Mouse (Mus musculus) liver, adult 2 months (tissue): ENCODE measurements around the gene Oas1a. TPM values are rescaled to one million over a fixed set of nuclear protein-coding genes. Genes with fewer than 3 reads are reported as not detected.
"Not testable (repeated sequence)": the region's sequence is repeated elsewhere in the genome, so short reads cannot be mapped to it uniquely, and the experiment has no call there.

ENCODE experiments used
- DNase-seq: peaks from one replicate; pipeline ENCODE4 v3.0.0-alpha.2; 2011; ENCODE audit warnings: low read depth, low spot score; ENCODE audit errors: extremely low read depth
- H3K27ac ChIP-seq: fragments of 200-500 bp; replicated peaks from 2 replicates; pipeline ENCODE4 v1.5.1; 2012; ENCODE audit warnings: low read depth, mild to moderate bottlenecking, control low read depth, inconsistent platforms, low read length; ENCODE audit not compliant: insufficient read depth
- H3K27me3 ChIP-seq: fragments of 200-500 bp; 2 replicates; pipeline ENCODE4 v1.6.1; 2012; ENCODE audit warnings: mild to moderate bottlenecking, moderate library complexity, low read length, inconsistent platforms; ENCODE audit not compliant: control insufficient read depth, insufficient read depth
- H3K36me3 ChIP-seq: fragments of 200-500 bp; 2 replicates; pipeline ENCODE4 v1.6.1; 2012; ENCODE audit warnings: low read length, inconsistent platforms; ENCODE audit not compliant: control insufficient read depth, insufficient read depth
- H3K4me1 ChIP-seq: fragments of 200-500 bp; 2 replicates; pipeline ENCODE4 v1.6.1; 2011; ENCODE audit warnings: low read length; ENCODE audit not compliant: control insufficient read depth, insufficient read depth
- H3K4me3 ChIP-seq: fragments of 200-500 bp; 2 replicates; pipeline ENCODE4 v1.5.1; 2011; ENCODE audit warnings: low read depth, mild to moderate bottlenecking, control low read depth, low read length, moderate library complexity; ENCODE audit not compliant: insufficient read depth
- H3K79me2 ChIP-seq: fragments of 200-500 bp; 2 replicates; pipeline ENCODE4 v1.6.1; 2012; ENCODE audit warnings: inconsistent platforms, mild to moderate bottlenecking, low read length, moderate library complexity; ENCODE audit not compliant: control insufficient read depth, insufficient read depth
- H3K9ac ChIP-seq: fragments of 200-500 bp; 2 replicates; pipeline ENCODE4 v1.6.1; 2012; ENCODE audit warnings: low read depth, mild to moderate bottlenecking, control low read depth, inconsistent platforms, low read length
- CTCF ChIP-seq: fragments of 200-500 bp; IDR thresholded peaks from 2 replicates; pipeline ENCODE4 v1.5.1; 2011; ENCODE audit warnings: low read depth, low read length, control low read depth
- POLR2A ChIP-seq: fragments of 200-500 bp; IDR thresholded peaks from 2 replicates; pipeline ENCODE4 v1.6.1; 2011; ENCODE audit warnings: low read length, control low read depth; ENCODE audit not compliant: insufficient read depth; ENCODE audit errors: extremely low read depth
- WGBS: fragments of 180-500 bp; shearing (Covaris S2); methylation state at CpG from one replicate; pipeline ENCODE4 v1.1.7; 2018; 5-methylcytosine and 5-hydroxymethylcytosine counted together
- polyA plus RNA-seq: library from polyadenylated mRNA; depleted of rRNA; stranded (reverse); fragments of >200 nt; gene quantifications from 2 replicates; pipeline ENCODE4 v1.2.3, GENCODE M21; 2012
- total RNA-seq: library from RNA; depleted of rRNA; stranded (reverse); fragments of >200 nt; gene quantifications from 2 replicates; pipeline ENCODE4 v1.2.3, GENCODE M21; 2014

The Oas1a gene
- total and polyA plus RNA-seq, 2 experiments, result 6.4 to 10.0 TPM

- Histone ChIP-seq H3K4me3 (no peak overlapping the region), H3K4me1 (no peaks in the 10 kb centered on the region; the same call in 1 of the 2 replicates), H3K9ac (no peak overlapping the region), H3K79me2 (no peaks in the 10 kb centered on the region), H3K36me3 (no peaks in the 10 kb centered on the region), H3K27ac (no peak overlapping the region), H3K27me3 (no peaks in the 10 kb centered on the region)
- no peak for DNase-seq
- 52% methylated on average over 7 of the region's 7 CpGs for WGBS
- no peak for TF ChIP-seq POLR2A
- no peak for TF ChIP-seq CTCF
Measured at GRCm38 (mm10) chr5:120908196-120908920, 1.0 kb upstream of the Oas1a start.

GRCm38 (mm10) chr5:120902056-120902455 lies 5.3 kb downstream of the Oas1a start:
- H3K4me1 ChIP-seq, result no peaks in the 10 kb centered on the region; the same call in 1 of the 2 replicates
- DNase-seq, result no peak
- H3K36me3 ChIP-seq, result 0 out of 2 replicates have a peak, but pooled peaks cover 1% of the 10 kb centered on the region
- no peaks in the 10 kb centered on the region for H3K27me3 ChIP-seq
- no peak overlapping the region for H3K9ac ChIP-seq
- H3K27ac ChIP-seq, result no peak overlapping the region
- no peak overlapping the region for H3K4me3 ChIP-seq
- no peaks in the 10 kb centered on the region for H3K79me2 ChIP-seq
- WGBS, result 93% methylated on average over 5 of the region's 5 CpGs
- TF ChIP-seq CTCF, result no peak
- no peak for TF ChIP-seq POLR2A

DNA sequence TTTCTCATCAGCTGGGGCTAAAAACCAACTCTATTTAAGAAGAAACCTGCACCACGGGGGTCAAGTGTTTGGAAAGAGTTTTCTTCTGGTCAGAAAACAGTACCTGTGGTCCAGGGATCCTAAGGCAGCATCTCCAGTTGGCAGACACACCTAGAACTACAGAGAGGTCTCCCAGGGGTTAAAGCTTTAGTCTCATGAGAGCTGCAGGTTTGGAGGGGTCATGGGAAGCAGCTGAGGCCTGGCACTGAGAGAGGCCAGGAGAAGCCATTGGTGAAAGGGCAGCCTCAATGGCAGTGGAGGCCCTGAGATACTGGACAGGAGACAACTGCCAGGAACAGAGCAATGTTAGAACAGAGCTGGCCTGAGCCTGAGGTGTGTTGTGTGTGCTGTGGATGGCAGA lies 6.7 kb downstream of the Oas1a start:
- Histone ChIP-seq H3K27ac (no peak overlapping the region), H3K36me3 (0 out of 2 replicates have a peak, but pooled peaks cover 1% of the 10 kb centered on the region), H3K4me1 (no peaks in the 10 kb centered on the region), H3K9ac (no peak overlapping the region), H3K79me2 (no peaks in the 10 kb centered on the region), H3K27me3 (no peaks in the 10 kb centered on the region), H3K4me3 (no peak overlapping the region)
- 60% methylated on average over 1 of the region's 1 CpGs for WGBS
- TF ChIP-seq POLR2A (no peak), CTCF (no peak)
- no peak for DNase-seq

DNA sequence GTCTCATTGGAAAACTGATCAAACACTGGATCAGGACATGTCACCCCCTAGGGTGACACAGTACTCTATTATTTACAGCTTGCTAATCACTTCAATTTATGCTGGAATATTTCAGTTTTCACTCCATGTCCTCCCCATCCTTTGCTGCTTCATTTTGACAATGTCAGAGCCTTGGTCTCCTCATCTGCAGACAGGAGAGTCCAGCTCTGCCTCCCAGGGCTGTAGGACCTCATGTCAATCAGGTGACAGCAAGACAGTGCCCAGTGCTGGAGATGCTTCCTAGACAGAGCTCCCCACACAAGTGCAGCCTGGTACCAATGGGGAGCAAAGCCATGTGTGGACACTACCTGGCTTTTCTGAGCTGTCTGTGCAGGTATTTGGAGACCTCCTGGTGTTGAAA lies 8.6 kb downstream of the Oas1a start:
- Histone ChIP-seq H3K4me1 (no peaks in the 10 kb centered on the region), H3K36me3 (0 out of 2 replicates have a peak, but pooled peaks cover 1% of the 10 kb centered on the region), H3K9ac (no peak overlapping the region), H3K4me3 (no peak overlapping the region), H3K27ac (no peak overlapping the region), H3K27me3 (no peaks in the 10 kb centered on the region), H3K79me2 (no peaks in the 10 kb centered on the region)
- DNase-seq, result no peak
- TF ChIP-seq POLR2A, result no peak

DNA sequence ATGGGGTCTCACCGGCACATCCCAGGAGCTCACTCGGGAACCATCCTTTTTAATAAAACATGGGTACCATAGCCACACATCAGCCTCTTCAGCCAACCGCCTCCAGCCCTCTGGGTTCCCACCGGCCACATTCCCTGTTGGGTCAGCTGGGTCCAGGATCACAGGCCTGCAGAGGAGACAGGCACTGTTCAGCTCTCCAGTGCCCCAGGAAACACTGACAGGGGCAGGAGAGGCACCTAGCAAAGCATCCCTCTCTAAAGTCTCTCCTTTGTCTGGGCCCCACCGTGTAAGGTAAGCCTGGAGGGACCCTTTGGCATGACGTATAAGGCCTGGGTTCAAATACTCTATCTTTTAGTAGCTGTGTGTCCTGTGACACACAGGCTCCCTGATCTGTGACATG lies 9.0 kb downstream of the Oas1a start:
- Histone ChIP-seq H3K9ac (no peak overlapping the region), H3K4me1 (no peaks in the 10 kb centered on the region), H3K4me3 (no peak overlapping the region), H3K36me3 (0 out of 2 replicates have a peak, but pooled peaks cover 1% of the 10 kb centered on the region), H3K27ac (no peak overlapping the region), H3K27me3 (no peaks in the 10 kb centered on the region), H3K79me2 (no peaks in the 10 kb centered on the region)
- WGBS, result 84% methylated on average over 6 of the region's 6 CpGs
- no peak for DNase-seq
- TF ChIP-seq POLR2A (no peak), CTCF (no peak)

DNA sequence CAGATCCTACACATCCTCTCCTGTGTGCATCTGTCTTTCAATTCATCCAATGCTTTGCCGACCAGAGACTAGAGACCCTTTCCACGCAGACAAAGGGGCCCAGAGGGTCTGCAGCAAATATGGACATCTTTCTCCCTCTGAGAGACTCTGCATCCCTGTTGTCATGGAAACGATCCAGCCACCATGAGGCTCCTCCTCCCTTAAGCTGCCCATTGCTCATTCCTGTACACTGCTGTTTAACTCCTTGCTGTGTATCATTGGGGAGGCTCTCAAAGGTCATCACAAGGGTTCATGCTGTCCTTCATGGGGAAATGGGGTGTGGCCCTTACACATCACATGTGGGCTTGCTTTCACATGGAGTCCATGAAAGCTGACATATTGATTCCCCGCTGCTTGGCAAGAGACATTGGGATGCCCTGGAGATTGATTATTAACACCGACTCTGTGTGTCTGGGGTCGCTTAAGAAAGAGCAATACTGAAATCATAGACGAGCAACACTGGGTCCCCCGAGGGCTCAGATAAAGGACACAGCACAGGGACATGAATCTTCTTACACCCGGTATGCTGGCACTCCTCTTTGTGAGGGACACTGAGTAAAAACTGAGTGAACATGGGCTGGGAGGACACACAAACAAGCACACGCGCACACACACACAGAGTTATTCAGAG lies 12.0 kb downstream of the Oas1a start:
- Histone ChIP-seq H3K36me3 (0 out of 2 replicates have a peak, but pooled peaks cover under 1% of the 10 kb centered on the region), H3K4me1 (no peaks in the 10 kb centered on the region), H3K79me2 (no peaks in the 10 kb centered on the region), H3K27me3 (no peaks in the 10 kb centered on the region), H3K27ac (no peak overlapping the region), H3K4me3 (no peak overlapping the region), H3K9ac (no peak overlapping the region)
- 82% methylated on average over 11 of the region's 11 CpGs for WGBS
- no peak for TF ChIP-seq POLR2A
- no peak for TF ChIP-seq CTCF
- no peak for DNase-seq

GRCm38 (mm10) chr5:120894692-120895091 lies 12.6 kb downstream of the Oas1a start:
- H3K79me2 ChIP-seq, H3K36me3 ChIP-seq, H3K27ac ChIP-seq, H3K27me3 ChIP-seq, DNase-seq, H3K4me3 ChIP-seq, H3K9ac ChIP-seq, H3K4me1 ChIP-seq: not testable (repeated sequence)
- WGBS, result 55% methylated on average over 2 of the region's 2 CpGs

DNA sequence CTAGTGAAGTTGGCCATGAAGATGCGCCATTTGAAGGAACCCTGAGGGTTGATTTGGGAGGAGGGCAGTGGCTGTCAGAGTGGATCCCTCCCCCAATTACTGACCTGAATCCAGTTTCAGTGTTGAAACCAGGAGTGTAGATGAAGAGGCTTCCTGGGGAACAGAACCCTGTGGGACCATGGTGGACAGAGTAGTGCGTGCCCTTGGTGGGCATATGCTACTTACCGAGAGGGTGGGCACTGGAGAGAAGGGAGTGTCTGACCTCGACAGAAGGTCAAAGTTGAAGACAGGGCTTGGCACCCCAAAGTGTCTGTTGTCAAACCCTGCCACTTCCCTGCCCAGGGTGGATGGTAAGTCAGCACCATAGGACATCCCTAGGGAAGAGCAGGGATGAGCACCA lies 13.5 kb downstream of the Oas1a start:
- not testable (repeated sequence) for H3K9ac ChIP-seq, DNase-seq, H3K79me2 ChIP-seq, H3K27me3 ChIP-seq, H3K36me3 ChIP-seq, H3K27ac ChIP-seq, H3K4me3 ChIP-seq, H3K4me1 ChIP-seq
- WGBS, result 89% methylated on average over 4 of the region's 4 CpGs
